Mouse (Mus musculus) lung, postnatal 0 days (tissue): ENCODE data around the gene Slc12a6. TPM values are rescaled to one million over a fixed set of nuclear protein-coding genes. Genes with fewer than 3 reads are reported as not detected.
A peak's percentile ranks its signal among the peaks of the same experiment; 100 is the strongest.

Experiments
- ATAC-seq: fragments of 200-750 bp; cut with Nextera tagmentation; 2 replicates; pipeline ENCODE4 v1.8.0; 2017; ENCODE audit warnings: moderate library complexity
- DNase-seq: peaks from one replicate; pipeline ENCODE4 v3.0.0-alpha.2; 2016; ENCODE audit warnings: low spot score
- H3K27ac ChIP-seq: fragments of 300-500 bp; sonication (generic); 2 replicates; pipeline ENCODE4 v1.5.1; 2014; ENCODE audit warnings: antibody characterized with exemption, mild to moderate bottlenecking, low read length, mixed read lengths
- H3K27me3 ChIP-seq: fragments of 300-500 bp; sonication (generic); replicated peaks from 2 replicates; pipeline ENCODE4 v1.6.1; 2014; ENCODE audit warnings: low read length, mixed read lengths; ENCODE audit not compliant: insufficient read depth
- H3K36me3 ChIP-seq: fragments of 300-500 bp; sonication (generic); 2 replicates; pipeline ENCODE4 v1.6.1; 2014; ENCODE audit warnings: low read length, mixed read lengths; ENCODE audit not compliant: insufficient read depth
- H3K4me1 ChIP-seq: fragments of 300-500 bp; sonication (generic); 2 replicates; pipeline ENCODE4 v1.6.1; 2014; ENCODE audit warnings: antibody characterized with exemption, low read depth, low read length, mixed read lengths; ENCODE audit not compliant: insufficient read depth
- H3K4me2 ChIP-seq: fragments of 300-500 bp; sonication (generic); replicated peaks from 2 replicates; pipeline ENCODE4 v1.6.1; 2014; ENCODE audit warnings: low read depth, mild to moderate bottlenecking, low read length, moderate library complexity, mixed read lengths
- H3K4me3 ChIP-seq: fragments of 300-500 bp; sonication (generic); 2 replicates; pipeline ENCODE4 v1.5.1; 2014; ENCODE audit warnings: low read depth, low read length
- H3K9ac ChIP-seq: fragments of 300-500 bp; sonication (generic); replicated peaks from 2 replicates; pipeline ENCODE4 v1.6.1; 2014; ENCODE audit warnings: low read depth, mild to moderate bottlenecking
- H3K9me3 ChIP-seq: fragments of 300-500 bp; sonication (generic); 2 replicates; pipeline ENCODE4 v1.6.1; 2016; ENCODE audit warnings: low read length, mixed read lengths
- CTCF ChIP-seq: IDR thresholded peaks from 2 replicates; pipeline ENCODE4 v1.5.1; 2016; ENCODE audit warnings: antibody characterized with exemption, mild to moderate bottlenecking
- EP300 ChIP-seq: IDR thresholded peaks from 2 replicates; pipeline ENCODE4 v1.6.1; 2016; ENCODE audit warnings: antibody characterized with exemption, mild to moderate bottlenecking, control low read depth
- WGBS: fragments of 180-500 bp; shearing (Covaris S2); extraction: QIAGEN DNeasy Blood & Tissue Kit; methylation state at CpG from one replicate; pipeline ENCODE4 v1.1.7; 2014; 5-methylcytosine and 5-hydroxymethylcytosine counted together
- polyA plus RNA-seq: library from polyadenylated mRNA; unstranded; fragments of >200 nt; fragmentation: Nextera tagmentation; extraction: Ambion mirVana; gene quantifications from 2 replicates; pipeline ENCODE4 v1.2.1, GENCODE M21; 2015

The Slc12a6 gene
- polyA plus RNA-seq, 1 experiment from 2014 or later = 9.0 TPM

DNA sequence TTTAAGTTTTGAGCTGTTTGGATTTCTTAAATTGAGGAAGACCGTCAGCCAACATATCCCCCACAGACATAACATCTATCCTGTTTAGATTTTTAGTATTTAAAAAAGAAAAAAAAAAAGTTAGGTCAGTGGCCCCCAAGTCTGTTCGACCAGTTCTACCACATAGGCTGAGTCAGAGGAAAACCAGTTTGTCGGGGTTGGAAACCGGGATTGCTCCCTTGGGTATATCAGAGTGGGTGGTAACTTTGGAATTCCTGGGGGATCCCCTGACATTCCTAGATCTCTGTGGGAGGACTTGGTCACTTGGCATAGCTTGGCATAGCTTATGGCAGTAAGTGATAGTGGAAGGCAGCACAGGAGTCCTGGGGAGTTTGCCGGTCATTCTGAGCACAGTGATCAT lies 20.3 kb upstream of the Slc12a6 start:
- Histone ChIP-seq H3K9ac (no peak overlapping the region), H3K4me2 (no peak overlapping the region), H3K27ac (no peak overlapping the region), H3K36me3 (no peaks in the 10 kb centered on the region), H3K4me1 (no peaks in the 10 kb centered on the region), H3K4me3 (no peak overlapping the region), H3K27me3 (no peaks in the 10 kb centered on the region), H3K9me3 (no peaks in the 10 kb centered on the region)
- TF ChIP-seq EP300 = peak; percentile 35; the same call in 1 of the 2 replicates
- TF ChIP-seq CTCF = no peak
- WGBS = 54% methylated on average over 5 of the region's 5 CpGs
- ATAC-seq (peak; percentile 43), DNase-seq (peak; percentile 55)

DNA sequence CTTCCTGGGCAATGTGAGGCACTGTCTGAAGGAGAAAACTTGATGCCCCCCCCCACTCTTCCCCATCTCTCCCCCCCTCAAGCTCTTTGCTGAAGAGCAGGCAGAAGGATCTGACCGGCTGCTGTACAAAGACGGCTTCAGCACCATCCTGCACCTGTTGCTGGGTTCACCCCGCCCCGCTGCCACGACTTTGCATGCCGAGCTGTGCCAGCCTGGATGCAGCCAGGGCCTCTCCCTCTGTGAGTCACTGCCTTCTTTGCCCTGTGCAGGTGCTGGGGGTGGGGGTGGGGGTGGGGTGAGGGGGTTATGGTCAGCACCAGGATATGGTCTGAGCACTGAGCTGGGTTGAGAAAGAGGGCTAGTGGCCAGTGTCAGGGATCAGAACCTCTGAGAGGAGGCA lies 19.4 kb upstream of the Slc12a6 start:
- WGBS = 75% methylated on average over 6 of the region's 6 CpGs
- H3K27ac ChIP-seq = no peak overlapping the region
- DNase-seq = no peak

DNA sequence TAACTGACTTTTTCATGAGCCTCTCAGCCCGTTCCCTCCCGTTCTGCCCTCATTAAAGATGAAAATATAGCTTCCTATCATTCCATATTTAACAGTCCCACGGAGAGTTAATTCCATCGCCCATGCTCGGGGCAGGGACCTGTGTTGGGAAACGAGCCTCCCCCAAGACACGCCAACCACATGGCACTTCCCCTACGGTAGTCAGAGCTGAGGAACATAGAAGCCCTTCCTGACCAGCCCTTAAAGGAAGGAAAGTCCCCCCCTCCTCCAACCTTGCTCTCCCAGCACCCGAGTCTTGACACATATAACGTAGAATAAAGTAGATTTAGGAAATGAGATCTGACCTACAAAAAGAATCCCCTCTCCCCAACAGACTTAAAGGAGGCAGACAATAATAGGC lies 18.3 kb upstream of the Slc12a6 start:
- ATAC-seq (no peak), DNase-seq (no peak)
- Histone ChIP-seq H3K9ac (no peak overlapping the region), H3K4me2 (no peak overlapping the region), H3K9me3 (no peaks in the 10 kb centered on the region), H3K27me3 (no peaks in the 10 kb centered on the region), H3K4me1 (no peaks in the 10 kb centered on the region), H3K27ac (no peak overlapping the region), H3K36me3 (no peaks in the 10 kb centered on the region), H3K4me3 (no peak overlapping the region)
- 72% methylated on average over 10 of the region's 10 CpGs for WGBS
- TF ChIP-seq EP300 = no peak
- no peak for TF ChIP-seq CTCF

More for the DNA sequence above, 19.4 kb upstream of the Slc12a6 start:
- Histone ChIP-seq H3K9me3 (no peaks in the 10 kb centered on the region), H3K4me2 (no peak overlapping the region), H3K4me1 (no peaks in the 10 kb centered on the region), H3K36me3 (no peaks in the 10 kb centered on the region), H3K9ac (no peak overlapping the region), H3K27me3 (no peaks in the 10 kb centered on the region), H3K4me3 (no peak overlapping the region)
- ATAC-seq = peak; percentile 35; the same call in 1 of the 2 replicates
- TF ChIP-seq EP300 = no peak
- TF ChIP-seq CTCF = no peak

DNA sequence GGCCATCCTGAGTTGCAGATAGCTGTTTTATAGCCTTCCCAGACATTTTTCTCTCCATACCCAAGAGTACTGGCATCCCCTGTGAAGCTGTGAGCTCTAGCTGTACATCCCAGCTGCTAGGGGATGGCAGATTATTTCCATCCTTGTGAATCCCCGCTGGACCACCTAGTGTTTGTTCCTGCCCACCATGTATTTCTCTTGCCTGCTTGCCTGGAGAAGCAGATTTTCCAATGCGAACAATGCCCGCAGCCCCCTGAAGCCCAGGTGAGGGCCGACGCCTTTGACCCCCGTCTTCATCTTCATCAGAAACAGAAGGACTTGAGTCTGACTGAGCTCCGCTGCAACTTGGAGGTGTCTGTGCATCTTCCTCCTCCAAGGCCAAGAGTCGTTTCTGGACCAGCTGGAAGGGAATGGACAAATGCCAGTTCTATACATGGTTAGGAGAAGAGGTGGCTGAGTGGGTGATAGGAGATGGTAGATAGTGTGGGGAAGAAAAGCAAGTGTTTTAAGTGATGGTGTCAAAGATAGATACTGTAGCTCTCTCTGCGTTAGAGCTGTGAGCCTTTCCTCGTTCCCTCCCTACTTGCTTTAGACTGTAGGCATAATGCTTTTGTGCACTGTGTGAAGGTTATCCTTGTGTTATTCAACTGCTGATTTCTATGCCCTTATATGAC lies 15.7 kb upstream of the Slc12a6 start:
- Histone ChIP-seq H3K9me3 (no peaks in the 10 kb centered on the region), H3K9ac (no peak overlapping the region), H3K4me3 (no peak overlapping the region), H3K4me2 (no peak overlapping the region), H3K27me3 (no peaks in the 10 kb centered on the region), H3K36me3 (no peaks in the 10 kb centered on the region), H3K27ac (no peak overlapping the region), H3K4me1 (no peaks in the 10 kb centered on the region)
- ATAC-seq = no peak
- no peak for DNase-seq
- 88% methylated on average over 10 of the region's 10 CpGs for WGBS
- no peak for TF ChIP-seq CTCF
- TF ChIP-seq EP300 = no peak

DNA sequence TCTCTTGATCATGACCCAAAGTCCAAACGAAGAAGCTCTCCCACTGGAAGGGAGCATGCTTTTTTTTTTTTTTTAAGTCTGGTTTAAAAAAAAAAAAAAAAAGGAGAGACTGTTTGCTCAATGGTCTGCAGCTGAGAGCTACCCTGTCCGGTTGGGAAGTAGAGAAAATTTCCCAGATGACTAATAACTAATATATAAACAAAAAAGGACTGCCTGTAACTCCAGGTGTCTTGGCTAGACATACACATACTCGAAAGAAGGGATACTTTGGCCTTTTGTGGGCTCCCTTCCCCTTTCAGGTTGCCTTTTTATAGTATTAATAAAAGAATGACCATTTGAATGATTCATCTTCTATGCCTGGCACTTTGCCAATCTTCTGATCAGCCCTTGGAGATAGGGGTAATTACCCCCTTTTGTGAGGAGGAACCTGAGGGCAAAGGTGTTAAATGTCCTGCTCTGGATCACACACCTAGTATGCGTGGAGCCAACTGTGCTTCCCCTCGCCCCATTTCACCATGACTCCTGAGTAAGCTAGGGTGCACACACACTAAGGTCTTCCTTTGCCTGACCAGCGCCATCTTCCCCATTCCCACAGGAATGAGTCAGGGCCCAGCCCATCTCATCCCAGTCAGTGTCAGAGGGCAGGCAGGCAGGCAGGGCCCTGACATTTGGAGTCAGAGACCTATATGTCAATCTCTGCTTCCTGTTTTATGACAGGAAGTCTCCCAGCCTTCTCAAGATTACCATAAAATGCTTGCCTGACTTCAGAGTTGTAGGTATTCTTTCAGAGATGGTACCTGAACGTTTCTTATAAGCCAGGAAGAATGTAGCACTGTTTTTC lies 10.7 kb upstream of the Slc12a6 start:
- H3K27ac ChIP-seq = no peak overlapping the region
- H3K4me3 ChIP-seq = no peak overlapping the region
- H3K4me1 ChIP-seq = no peaks in the 10 kb centered on the region
- H3K9ac ChIP-seq = no peak overlapping the region
- H3K36me3 ChIP-seq = no peaks in the 10 kb centered on the region
- 52% methylated on average over 7 of the region's 7 CpGs for WGBS
- no peak for TF ChIP-seq EP300
- no peak for TF ChIP-seq CTCF
- DNase-seq = no peak
- no peak overlapping the region for H3K4me2 ChIP-seq
- no peaks in the 10 kb centered on the region for H3K27me3 ChIP-seq
- no peaks in the 10 kb centered on the region for H3K9me3 ChIP-seq
- no peak for ATAC-seq

DNA sequence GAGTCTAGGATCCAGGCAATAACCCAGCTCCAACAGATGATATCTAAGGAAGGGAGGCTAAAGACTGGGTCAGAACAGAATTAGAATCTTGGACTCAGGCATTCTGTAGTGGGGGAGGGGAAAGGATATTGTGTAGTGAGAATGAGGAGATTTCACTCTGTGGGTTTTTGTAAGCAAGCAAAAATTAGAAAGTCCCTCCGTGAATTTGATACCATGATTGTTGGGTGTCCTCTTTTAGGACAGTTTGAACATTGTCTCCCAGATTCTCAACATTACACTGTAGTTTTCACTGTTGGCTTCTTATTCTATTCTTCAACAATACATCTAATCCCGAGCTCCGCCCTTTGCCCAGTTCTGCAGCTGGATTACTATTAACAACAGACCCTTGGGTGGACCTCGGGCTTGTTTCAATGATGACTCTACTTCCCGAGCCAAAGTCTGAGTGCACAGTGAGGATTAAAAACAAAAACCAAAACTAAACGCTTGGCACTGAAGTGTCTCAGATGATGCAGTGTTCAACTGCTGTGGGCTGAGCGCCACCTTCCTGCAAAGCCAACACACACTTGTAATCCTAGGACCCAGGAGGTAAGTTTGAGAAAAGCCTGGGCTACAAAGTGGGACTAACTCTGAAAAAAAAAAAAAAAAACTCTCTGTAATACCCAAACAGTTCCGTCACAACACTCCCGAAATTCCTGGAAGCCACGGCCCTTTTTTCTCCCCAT lies 6.2 kb upstream of the Slc12a6 start, which contains the start of gene Nutm1:
Gene Nutm1 (minus strand): TSS at position 51 of the 722 bp plus-strand sequence.
- DNase-seq (no peak), ATAC-seq (no peak)
- H3K4me3 ChIP-seq = no peak within 1 kb of the TSS
- no peak within 1 kb of the TSS for H3K27ac ChIP-seq
- no peaks in the 10 kb centered on the region for H3K36me3 ChIP-seq
- H3K9me3 ChIP-seq = no peaks in the 10 kb centered on the region
- peaks cover 5% of the 10 kb centered on the region; the same call in 1 of the 2 replicates for H3K4me1 ChIP-seq
- no peak within 1 kb of the TSS for H3K9ac ChIP-seq
- no peak within 1 kb of the TSS for H3K4me2 ChIP-seq
- WGBS = 63% methylated on average over 10 of the region's 10 CpGs
- no peak for TF ChIP-seq EP300
- TF ChIP-seq CTCF = peak; percentile 54
- H3K27me3 ChIP-seq = no peaks in the 10 kb centered on the region
